Mouse (Mus musculus): ENCODE data around the gene Gpr3.

GRCm38 (mm10) chr4:133209366-133209765 lies 3.0 kb downstream of the Gpr3 start:
- no peak for TF ChIP-seq POLR2A (IDR thresholded peaks at IDR 0.05; ENCODE audit: low read depth, low read length)
- TF ChIP-seq CTCF (IDR thresholded peaks at IDR 0.05; ENCODE audit: extremely low read depth, insufficient read length, insufficient replicate concordance, low read depth, low read length), result peak; percentile 92

All from small intestine, adult 2 months (tissue).